Mouse (Mus musculus): ENCODE results near the gene Gas1. TPM values are rescaled to one million over a fixed set of nuclear protein-coding genes. Genes with fewer than 3 reads are reported as not detected.

The Gas1 gene
- polyA plus RNA-seq, 1 experiment: 1.4 TPM

- H3K4me3 ChIP-seq (replicated peaks; ENCODE audit: control insufficient read depth, low read depth, low read length): no peak overlapping the region
- H3K27ac ChIP-seq (ENCODE audit: control insufficient read depth, insufficient read depth, low read depth, low read length, poor library complexity): peak overlapping the region; percentile 33; the same call in 1 of the 2 replicates
- WGBS: 2% methylated on average over 53 of the region's 53 CpGs
- no peaks in the 10 kb centered on the region for H3K4me1 ChIP-seq (ENCODE audit: control insufficient read depth, insufficient read depth, low read length)
- TF ChIP-seq CTCF (IDR thresholded peaks at IDR 0.05; ENCODE audit: control insufficient read depth, insufficient read depth, low read length) (no peak), POLR2A (IDR thresholded peaks at IDR 0.05; ENCODE audit: borderline replicate concordance, control insufficient read depth, low read depth, low read length) (no peak)
These were observed 424 bp downstream of the Gas1 start for GRCm38 (mm10) chr13:60176776-60177105.

GRCm38 (mm10) chr13:60176136-60176775, 909 bp downstream of the Gas1 start:
- TF ChIP-seq CTCF (IDR thresholded peaks at IDR 0.05; ENCODE audit: control insufficient read depth, insufficient read depth, low read length): no peak
- no peak for TF ChIP-seq POLR2A (IDR thresholded peaks at IDR 0.05; ENCODE audit: borderline replicate concordance, control insufficient read depth, low read depth, low read length)
- 1% methylated on average over 82 of the region's 82 CpGs for WGBS
- H3K27ac ChIP-seq (ENCODE audit: control insufficient read depth, insufficient read depth, low read depth, low read length, poor library complexity): peak overlapping the region; percentile 51; the same call in 1 of the 2 replicates

GRCm38 (mm10) chr13:60175490-60176135, 1.6 kb downstream of the Gas1 start:
- no peak for TF ChIP-seq CTCF (IDR thresholded peaks at IDR 0.05; ENCODE audit: control insufficient read depth, insufficient read depth, low read length)
- TF ChIP-seq POLR2A (IDR thresholded peaks at IDR 0.05; ENCODE audit: borderline replicate concordance, control insufficient read depth, low read depth, low read length): no peak
- 2% methylated on average over 58 of the region's 59 CpGs for WGBS
- Histone ChIP-seq H3K4me1 (ENCODE audit: control insufficient read depth, insufficient read depth, low read length) (no peaks in the 10 kb centered on the region), H3K4me3 (replicated peaks; ENCODE audit: control insufficient read depth, low read depth, low read length) (no peak overlapping the region), H3K27ac (ENCODE audit: control insufficient read depth, insufficient read depth, low read depth, low read length, poor library complexity) (peak overlapping the region; percentile 51; the same call in 1 of the 2 replicates)

More at GRCm38 (mm10) chr13:60176136-60176775, 909 bp downstream of the Gas1 start:
- no peak overlapping the region for H3K4me3 ChIP-seq (replicated peaks; ENCODE audit: control insufficient read depth, low read depth, low read length)
- H3K4me1 ChIP-seq (ENCODE audit: control insufficient read depth, insufficient read depth, low read length): no peaks in the 10 kb centered on the region

GRCm38 (mm10) chr13:60174953-60175352, 2.2 kb downstream of the Gas1 start:
- 4% methylated on average over 7 of the region's 7 CpGs for WGBS
- Histone ChIP-seq H3K4me1 (ENCODE audit: control insufficient read depth, insufficient read depth, low read length) (no peaks in the 10 kb centered on the region), H3K27ac (ENCODE audit: control insufficient read depth, insufficient read depth, low read depth, low read length, poor library complexity) (no peak overlapping the region), H3K4me3 (replicated peaks; ENCODE audit: control insufficient read depth, low read depth, low read length) (no peak overlapping the region)
- TF ChIP-seq POLR2A (IDR thresholded peaks at IDR 0.05; ENCODE audit: borderline replicate concordance, control insufficient read depth, low read depth, low read length) (no peak), CTCF (IDR thresholded peaks at IDR 0.05; ENCODE audit: control insufficient read depth, insufficient read depth, low read length) (no peak)

- Histone ChIP-seq H3K4me3 (replicated peaks; ENCODE audit: control insufficient read depth, low read depth, low read length) (no peak overlapping the region), H3K27ac (ENCODE audit: control insufficient read depth, insufficient read depth, low read depth, low read length, poor library complexity) (no peak overlapping the region), H3K4me1 (ENCODE audit: control insufficient read depth, insufficient read depth, low read length) (no peaks in the 10 kb centered on the region)
- TF ChIP-seq POLR2A (IDR thresholded peaks at IDR 0.05; ENCODE audit: borderline replicate concordance, control insufficient read depth, low read depth, low read length): no peak
- WGBS: 55% methylated on average over 12 of the region's 12 CpGs
These were observed 3.3 kb downstream of the Gas1 start for GRCm38 (mm10) chr13:60173591-60174524.

GRCm38 (mm10) chr13:60173186-60173585, 4.0 kb downstream of the Gas1 start:
- Histone ChIP-seq H3K27ac (ENCODE audit: control insufficient read depth, insufficient read depth, low read depth, low read length, poor library complexity) (no peak overlapping the region), H3K4me1 (ENCODE audit: control insufficient read depth, insufficient read depth, low read length) (no peaks in the 10 kb centered on the region), H3K4me3 (replicated peaks; ENCODE audit: control insufficient read depth, low read depth, low read length) (no peak overlapping the region)
- WGBS: 15% methylated on average over 3 of the region's 3 CpGs
- TF ChIP-seq POLR2A (IDR thresholded peaks at IDR 0.05; ENCODE audit: borderline replicate concordance, control insufficient read depth, low read depth, low read length): no peak
- TF ChIP-seq CTCF (IDR thresholded peaks at IDR 0.05; ENCODE audit: control insufficient read depth, insufficient read depth, low read length): no peak

- Histone ChIP-seq H3K4me3 (replicated peaks; ENCODE audit: control insufficient read depth, low read depth, low read length) (no peak overlapping the region), H3K4me1 (ENCODE audit: control insufficient read depth, insufficient read depth, low read length) (no peaks in the 10 kb centered on the region), H3K27ac (ENCODE audit: control insufficient read depth, insufficient read depth, low read depth, low read length, poor library complexity) (no peak overlapping the region)
- 48% methylated on average over 7 of the region's 7 CpGs for WGBS
- no peak for TF ChIP-seq CTCF (IDR thresholded peaks at IDR 0.05; ENCODE audit: control insufficient read depth, insufficient read depth, low read length)
- no peak for TF ChIP-seq POLR2A (IDR thresholded peaks at IDR 0.05; ENCODE audit: borderline replicate concordance, control insufficient read depth, low read depth, low read length)
These were observed 4.7 kb downstream of the Gas1 start for GRCm38 (mm10) chr13:60172366-60173017.

Measured in bone marrow, adult 2 months (tissue).